Mouse (Mus musculus): ENCODE results near the gene Syt3.

- peak; percentile 35 for TF ChIP-seq CTCF (IDR thresholded peaks at IDR 0.05; ENCODE audit: low read depth, low read length)
- no peak for TF ChIP-seq POLR2A (IDR thresholded peaks at IDR 0.05; ENCODE audit: insufficient read depth, low read length)
Measured at GRCm38 (mm10) chr7:44350957-44351711, 32.8 kb upstream of the Syt3 start.

Data from ES-Bruce4 (cell line).